Mouse (Mus musculus) heart, adult 2 months (tissue): ENCODE measurements around the gene Pxn.

Source experiments
- CTCF ChIP-seq: fragments of 200-600 bp; IDR thresholded peaks from 2 replicates; pipeline ENCODE4 v1.8.1; 2022; ENCODE audit warnings: antibody characterized with exemption, mild to moderate bottlenecking, moderate library complexity
- EP300 ChIP-seq: fragments of 200-500 bp; IDR thresholded peaks from 2 replicates; pipeline ENCODE4 v1.6.1; 2011; ENCODE audit warnings: low read depth, low read length, control low read depth; ENCODE audit not compliant: insufficient read depth
- POLR2A ChIP-seq: fragments of 200-500 bp; IDR thresholded peaks from 2 replicates; pipeline ENCODE4 v1.6.1; 2011; ENCODE audit warnings: mild to moderate bottlenecking, low read depth, low read length, control low read depth; ENCODE audit not compliant: insufficient read depth

GRCm38 (mm10) chr5:115521553-115522461, 15.3 kb downstream of the Pxn start:
- no peak for TF ChIP-seq CTCF
- peak; percentile 56; the same call in 1 of the 2 replicates for TF ChIP-seq POLR2A
- TF ChIP-seq EP300: no peak
